Mouse (Mus musculus) gastrocnemius, postnatal 36 days (tissue): ENCODE results near the gene Tlcd1. TPM values are rescaled to one million over a fixed set of nuclear protein-coding genes. Genes with fewer than 3 reads are reported as not detected.

Experiments used
- DNase-seq, 2 experiments: peaks; one replicate each; pipeline ENCODE4 v3.0.0; 2022
- intact Hi-C: fragments of 180-260 bp; cut with DNase I; formaldehyde crosslinking; loops from one replicate; pipeline ENCODE4 v1.15.1; 2025
- total RNA-seq, 2 experiments: library from RNA; stranded (reverse); gene quantifications; 2 replicates each; pipeline ENCODE4 v1.2.3; 2021

Gene Tlcd1
- total RNA-seq, 2 experiments from 2014 or later, result 0.99 to 1.4 TPM

DNA sequence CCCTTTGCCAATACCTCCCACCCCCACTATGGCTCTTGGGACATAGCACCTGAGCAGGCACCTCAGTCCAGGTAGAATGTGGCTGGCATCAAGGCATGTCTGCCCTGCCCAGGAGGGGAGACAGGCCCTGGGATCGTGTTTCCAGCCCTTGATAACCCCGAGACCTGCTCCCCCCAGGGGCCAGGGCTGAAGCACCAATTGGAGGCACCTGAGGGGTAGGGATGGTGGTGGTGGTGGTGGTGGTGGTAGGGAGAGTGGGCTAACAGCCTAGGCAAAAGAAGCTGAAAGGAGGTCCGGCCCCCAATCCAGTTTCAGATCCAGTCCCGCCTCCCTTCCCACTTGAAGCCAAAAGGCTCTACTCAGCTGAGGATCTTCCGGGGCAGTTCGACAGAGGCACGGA, 17.0 kb upstream of the Tlcd1 start:
- no peak for DNase-seq
- intact Hi-C loops, result loop anchor here (1.0 to 5.0 kb wide), 2 partner anchors 19 to 62 kb away; no protein-coding TSS in a partner anchor

DNA sequence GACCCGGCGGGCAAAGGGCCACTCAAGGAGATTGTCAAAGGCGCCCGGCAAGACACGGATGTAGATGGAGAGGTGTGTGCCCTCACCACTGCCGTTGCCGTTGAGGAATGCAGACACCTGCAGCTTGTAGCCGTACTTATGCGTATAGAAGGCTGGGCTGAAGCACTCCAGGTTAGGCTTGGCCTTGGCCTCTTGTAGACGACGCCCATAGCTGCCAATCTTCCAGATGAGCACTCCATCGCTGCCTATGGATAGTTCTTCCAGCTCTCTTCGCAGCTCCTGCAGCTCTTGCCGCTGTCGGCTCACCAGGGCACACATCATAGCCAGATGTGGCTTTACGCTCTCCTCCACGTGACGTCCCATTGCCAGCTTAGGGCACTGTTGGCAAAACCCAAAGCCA, 16.3 kb upstream of the Tlcd1 start:
- intact Hi-C loops, result no loop called here

DNA sequence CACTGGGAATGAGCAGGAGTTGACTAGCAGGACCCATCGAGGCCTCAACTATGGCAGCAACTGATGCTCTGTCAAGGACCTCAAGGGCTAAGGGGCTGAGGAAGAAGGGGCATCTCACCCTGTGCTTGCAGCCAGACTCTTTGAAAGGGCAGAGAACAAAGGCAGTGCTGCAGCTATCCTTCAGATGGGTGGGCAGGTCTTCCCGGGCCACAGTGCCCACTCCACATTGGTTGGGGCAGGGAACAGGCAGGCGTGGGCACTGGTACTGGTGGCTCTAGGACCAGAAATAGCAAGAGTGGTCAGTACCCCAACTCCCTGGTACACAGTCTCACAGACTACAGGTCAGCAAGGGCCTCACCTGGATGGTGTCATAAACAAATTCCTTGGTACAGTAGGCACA, 15.8 kb upstream of the Tlcd1 start:
- no peak for DNase-seq
- intact Hi-C loops, result no loop called here

More for the DNA sequence above, 16.3 kb upstream of the Tlcd1 start:
- no peak for DNase-seq

DNA sequence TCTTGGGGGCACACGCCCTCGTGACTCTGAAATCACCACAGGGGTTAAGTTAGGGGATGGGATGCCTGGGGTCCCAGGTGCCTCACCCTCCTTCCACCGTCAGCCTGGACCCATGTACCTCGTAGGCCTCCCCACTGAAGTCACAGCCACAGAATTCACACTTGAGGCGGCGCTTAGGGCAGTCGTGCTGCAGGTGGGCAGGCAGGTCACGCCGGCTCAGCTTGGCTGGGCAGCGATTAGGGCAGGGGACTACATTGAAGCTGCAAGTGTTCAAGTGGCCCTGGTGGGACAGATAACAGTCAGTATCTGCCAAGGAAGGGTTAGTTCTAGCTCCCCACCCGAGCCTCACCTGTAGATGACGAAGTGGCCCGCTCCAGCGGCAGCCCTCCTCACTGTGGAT, 15.3 kb upstream of the Tlcd1 start:
- intact Hi-C loops, result no loop called here
- DNase-seq, result no peak

DNA sequence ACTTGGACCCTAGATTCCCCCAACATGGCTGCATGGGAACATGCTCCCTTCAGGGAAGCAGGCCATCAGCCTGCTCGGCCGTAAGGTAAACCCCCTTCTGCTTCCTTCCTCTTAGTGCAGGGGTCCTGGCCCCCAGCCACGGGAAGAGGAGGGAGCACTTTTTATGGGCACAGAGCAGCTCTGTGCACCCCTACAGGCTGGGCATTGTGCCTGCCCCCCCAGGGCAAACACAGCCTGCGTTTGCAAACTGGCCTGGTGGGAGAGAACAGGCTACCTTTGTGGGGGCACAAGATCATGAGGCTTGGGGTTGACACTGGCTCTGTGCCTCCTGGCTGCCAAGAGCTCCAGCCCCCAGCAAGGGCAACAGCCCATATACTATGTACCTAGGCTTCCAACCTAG, 14.5 kb upstream of the Tlcd1 start:
- intact Hi-C loops, result no loop called here
- no peak for DNase-seq

DNA sequence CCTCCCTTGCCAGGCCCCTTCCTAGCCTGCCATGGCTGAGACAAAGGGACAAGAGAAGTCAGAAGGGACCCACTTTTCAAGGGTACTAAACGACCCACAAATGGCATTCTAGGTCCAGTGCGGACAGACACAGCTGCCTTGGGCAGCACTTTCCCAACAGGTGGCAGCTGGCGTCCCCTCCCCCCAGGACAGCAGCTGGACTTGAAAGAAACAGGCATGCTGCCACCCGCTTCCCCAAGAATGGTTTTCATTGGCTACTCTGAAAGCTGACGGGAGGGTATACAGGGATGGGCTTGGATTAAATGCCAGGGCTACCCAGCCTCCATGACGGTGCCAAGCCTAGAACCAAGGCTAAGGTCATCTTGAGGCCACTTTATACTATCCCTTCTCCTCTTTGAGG, 14.0 kb upstream of the Tlcd1 start:
- DNase-seq, result peak in 1 of 2 experiments; percentile 54
- intact Hi-C loops, result no loop called here

DNA sequence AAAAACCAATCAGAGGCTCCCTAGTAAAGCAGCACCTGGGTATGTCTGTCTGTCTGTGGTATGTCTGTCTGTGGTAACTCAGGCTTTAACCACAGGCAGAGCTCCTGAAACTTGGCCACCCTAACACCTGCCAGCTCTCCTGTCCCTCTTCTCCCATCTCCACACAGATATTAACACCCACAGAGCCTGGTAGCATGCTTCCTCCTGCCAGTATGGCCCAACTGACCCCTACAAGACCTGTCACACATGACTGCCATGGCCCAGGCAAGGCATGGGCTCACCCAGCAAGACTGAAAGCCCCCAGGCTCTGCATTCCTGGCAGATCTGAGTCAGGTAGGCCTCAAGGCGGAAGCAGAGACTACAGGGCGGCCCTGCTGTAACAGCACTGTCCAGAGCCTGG, 13.5 kb upstream of the Tlcd1 start:
- DNase-seq, result no peak
- intact Hi-C loops, result no loop called here

DNA sequence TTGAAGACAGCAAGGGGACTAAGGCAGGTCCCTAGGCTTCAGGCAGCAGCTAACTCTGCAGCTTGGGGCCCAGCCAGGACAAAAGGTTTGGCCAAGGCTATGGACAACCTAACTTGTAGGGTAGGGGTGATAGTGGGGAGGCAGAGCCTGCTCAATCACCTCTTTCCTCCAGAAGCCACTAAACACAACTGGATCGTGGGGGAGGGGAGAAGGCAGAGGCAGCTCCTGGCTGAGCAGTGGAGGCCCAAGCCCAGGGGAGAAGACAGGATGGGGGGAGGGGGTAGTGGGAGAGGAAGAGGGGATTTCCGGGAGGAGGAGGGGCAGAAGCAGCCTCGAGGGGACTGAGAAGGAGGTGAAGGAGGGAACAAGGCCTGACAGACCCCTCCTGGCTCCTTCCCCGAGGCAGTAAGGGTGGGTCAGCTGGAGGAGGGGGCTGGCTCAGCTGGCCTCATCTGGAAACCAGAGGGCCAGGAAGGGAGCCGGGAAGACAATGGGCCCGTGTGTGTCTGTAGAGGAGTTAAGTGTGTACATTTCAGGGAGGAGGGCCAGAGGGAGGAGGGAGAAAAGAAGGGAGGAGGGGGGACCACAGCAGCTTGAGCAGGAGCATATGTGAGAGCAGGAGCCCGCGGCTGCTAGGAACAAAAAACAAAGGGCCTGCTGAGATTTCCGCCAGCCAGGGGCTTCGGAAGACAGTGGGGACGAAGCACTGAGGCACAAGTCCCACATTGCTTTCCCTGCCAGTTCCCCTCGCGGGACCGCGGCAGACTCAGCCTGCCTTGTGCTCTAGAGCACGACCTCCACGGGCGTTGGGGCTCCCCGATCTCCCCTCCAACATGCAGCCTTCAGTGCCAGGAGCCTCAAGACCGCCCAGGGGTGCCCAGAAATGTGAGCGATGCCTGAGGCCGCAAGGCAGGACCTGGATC, 12.6 kb upstream of the Tlcd1 start:
- peak in 1 of 2 experiments; percentile 44 for DNase-seq
- intact Hi-C loops, result no loop called here

DNA sequence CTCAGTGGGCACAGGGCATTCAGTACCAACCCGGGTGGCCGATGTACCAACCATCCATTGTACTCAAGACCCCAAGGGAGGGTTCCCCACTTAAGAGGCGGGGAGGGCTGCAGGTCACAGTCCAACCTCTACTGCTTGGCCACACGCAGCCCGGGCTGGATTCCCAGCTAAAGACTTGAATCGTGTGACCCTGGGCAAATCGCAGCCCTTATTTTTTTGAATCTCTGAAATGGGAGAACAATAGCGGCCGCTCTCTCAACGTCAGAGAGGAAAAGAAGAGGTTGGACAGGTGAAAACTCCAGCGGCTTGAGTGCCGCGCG, 11.9 kb upstream of the Tlcd1 start:
- no peak for DNase-seq
- intact Hi-C loops, result no loop called here

DNA sequence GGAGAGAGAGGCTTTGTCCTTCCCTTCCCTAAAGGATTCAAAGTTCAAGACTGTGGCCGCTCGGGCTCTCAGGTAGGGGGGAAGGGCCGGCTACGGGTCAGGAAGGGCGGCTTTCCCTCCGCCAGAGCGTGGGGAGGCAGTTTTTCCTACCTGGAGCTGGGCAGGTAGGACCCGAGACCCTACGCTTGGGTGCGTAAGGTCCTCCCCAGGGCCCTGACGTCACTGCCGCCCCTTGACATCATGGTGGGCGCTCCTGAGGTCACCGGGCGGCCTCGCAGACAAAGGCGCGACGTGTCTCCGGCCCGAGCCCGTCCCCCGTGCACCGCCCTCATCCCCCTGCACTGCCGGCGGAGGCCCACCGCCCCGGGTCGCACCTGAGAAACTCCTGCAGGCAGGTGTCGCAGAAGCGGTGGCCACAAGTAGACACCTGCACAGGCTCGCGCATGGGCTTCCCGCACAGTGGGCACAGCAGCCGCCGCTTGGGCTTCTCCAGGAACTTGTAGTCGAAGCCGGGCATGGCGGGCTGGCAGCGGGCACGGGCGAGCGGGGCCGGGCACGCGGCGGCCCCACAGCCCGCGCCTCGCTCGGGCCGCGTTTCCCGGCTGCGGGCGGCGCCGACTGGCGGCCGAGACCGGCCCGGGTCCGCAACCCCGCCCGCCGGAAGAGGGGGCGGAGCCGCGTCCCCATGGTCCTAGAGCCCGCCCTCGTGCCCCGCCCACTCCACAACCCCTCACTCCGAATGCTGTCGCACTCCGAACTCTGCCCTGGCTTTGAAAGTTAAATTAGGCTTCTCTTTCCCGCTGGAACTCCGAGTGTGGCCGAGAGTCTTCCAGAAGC, 11.4 kb upstream of the Tlcd1 start, which contains the start of gene Traf4:
Gene Traf4 (minus strand): TSS at position 666 of the 837 bp plus-strand sequence.
- intact Hi-C loops, result no loop called here
- DNase-seq, result peak; percentile 71

DNA sequence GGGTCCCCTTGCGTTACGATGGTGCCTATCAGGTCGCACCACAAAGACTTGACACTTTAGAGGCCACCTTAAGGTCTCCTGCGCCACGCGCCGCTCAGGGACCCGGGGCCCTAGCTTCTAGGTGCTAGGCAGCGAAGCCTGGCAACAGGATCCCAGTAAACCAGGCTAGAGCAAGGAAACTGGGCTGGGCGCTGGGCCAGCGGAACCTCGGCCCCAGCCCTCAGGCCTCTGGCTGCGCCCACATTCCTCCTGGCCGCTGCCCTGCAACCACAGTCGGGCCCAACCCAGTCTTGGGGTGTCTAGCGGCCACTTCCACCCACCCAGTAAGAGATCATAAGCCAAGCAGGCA, 10.8 kb upstream of the Tlcd1 start:
- intact Hi-C loops, result no loop called here
- peak in 1 of 2 experiments; percentile 23 for DNase-seq

DNA sequence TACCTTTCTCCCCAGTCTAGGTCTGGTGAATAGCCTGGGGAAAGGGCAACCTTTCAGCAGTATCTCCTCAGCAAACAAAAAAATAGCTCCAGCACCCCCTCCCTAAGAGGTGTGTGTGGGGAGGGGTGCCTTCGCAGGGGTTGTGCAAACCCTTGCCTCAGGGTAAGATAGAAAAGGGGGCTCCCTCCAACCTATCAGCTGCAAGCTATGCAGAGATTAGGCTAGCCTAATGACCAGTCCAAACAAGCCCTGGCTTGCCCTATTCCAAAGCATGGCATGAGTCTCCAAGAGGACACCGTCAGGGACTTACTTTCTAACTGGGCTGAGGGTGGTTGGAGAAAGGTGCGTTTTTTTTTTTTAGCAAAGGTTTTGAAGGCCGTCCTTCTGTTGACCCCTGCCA, 10.3 kb upstream of the Tlcd1 start:
- DNase-seq, result no peak
- intact Hi-C loops, result no loop called here

DNA sequence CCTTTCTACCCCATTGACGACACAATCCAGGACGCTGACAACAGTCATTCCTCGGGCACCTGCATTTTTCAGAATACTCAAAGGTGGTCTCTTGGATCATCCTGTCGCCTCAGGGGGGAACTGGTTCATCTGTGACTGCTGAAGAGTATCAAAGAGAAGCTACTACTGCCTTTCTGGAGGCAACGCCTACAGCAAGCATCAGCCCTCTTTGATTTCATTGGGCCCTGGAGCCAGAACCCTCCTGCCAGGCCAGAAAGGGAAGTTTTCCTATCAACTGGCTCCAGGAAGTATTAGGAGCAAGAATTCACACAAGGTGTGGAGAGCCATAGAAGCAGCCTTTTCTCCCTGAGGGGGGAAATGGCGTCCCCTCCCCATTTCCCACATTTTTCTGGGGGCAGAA, 9.9 kb upstream of the Tlcd1 start:
- DNase-seq, result no peak
- intact Hi-C loops, result no loop called here

DNA sequence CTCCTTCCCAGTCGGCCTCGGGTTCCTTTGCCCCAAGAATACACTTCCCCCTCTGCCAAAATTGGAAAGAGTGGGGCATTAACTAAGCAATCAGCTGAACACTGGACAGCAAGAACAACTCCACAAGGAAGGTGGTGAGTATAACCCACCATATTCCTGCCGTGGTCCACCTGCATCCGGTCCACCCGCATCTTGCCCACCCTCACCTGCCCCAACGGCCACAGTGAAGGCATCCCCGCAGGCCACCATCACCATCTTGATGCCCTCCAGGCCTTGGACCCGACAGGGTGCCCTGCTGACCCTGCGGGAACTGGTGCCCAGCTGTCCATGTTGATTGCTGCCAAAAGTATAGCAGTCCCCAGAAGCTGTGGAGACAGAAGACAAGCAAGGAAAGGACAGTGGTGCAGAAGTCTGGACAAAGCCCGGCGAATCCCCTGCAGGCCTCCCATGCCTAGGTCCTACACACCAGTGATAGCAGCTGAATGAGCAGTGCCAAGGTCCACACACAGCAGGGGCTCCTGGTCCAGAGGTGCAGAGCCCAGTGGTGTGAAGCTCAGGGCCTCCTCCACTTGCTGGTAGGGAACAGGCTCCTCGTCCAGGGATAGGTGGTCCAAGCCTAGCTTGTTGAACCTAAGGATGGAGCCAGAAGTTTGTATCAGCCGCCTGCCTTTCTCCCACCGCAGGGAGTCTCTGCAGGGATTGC, 9.1 kb upstream of the Tlcd1 start:
- DNase-seq, result no peak
- intact Hi-C loops, result no loop called here

DNA sequence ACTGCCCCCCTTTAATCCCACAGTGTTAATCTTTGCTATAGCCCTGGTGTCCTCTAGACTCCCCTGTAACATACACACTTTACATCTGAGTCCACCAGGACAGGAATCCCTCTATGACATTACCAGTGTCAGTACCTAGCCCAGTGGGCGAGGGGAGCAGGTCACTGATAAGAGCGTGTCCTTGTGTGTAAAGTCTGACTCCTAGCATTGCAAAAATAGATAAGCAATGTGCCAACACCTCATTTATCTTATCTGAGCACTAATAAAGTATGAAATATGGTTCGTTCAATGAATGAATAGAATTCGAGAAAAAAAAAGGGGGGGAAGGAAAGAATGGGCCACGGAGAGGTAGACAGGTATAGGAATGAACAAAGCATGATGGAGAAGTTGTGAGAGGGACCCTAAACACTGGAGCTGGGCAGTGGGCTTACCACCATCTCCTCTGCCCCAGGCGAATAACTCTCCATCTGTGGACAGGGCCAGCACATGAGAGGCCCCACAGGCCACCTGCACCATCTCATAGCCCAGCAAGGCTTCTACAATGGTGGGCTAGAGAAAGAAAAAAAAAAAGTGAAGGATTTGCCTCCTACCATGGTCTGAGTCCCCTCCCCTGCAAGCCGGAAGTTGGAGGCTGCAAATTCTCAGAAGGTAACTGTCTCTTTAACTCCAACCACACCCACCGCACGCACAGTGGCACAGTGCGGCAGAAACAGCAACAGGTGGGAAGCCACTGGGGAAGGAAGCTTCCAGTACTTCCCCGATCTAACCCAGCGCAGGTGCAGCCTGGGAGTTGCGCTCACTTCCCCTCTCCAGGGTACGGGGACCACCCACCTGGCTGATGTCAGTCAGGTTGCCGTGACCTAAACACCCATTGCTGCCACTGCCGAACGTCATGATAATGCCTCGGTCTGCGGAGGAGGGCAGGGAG, 7.7 kb upstream of the Tlcd1 start:
- no peak for DNase-seq
- intact Hi-C loops, result no loop called here

DNA sequence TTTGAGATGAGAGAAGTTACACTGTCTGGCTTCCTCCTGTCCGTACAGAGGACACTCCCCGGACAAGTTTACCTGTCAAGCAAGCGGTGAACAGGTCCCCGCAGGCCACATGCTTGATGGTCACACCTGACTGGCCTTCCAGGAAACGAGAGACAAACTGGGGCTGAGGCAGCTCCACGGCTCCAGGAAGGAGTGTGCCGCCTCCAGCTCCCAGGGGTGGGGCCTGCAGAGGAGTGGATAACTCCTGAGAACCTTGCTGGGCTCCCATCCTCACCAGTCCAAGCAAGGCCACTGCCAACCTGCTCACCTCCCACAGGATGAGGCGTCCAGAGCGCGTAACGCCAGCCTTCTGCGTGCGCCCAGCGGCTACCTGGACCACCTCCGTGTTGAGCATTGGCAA, 6.2 kb upstream of the Tlcd1 start:
- no peak for DNase-seq
- intact Hi-C loops, result no loop called here

DNA sequence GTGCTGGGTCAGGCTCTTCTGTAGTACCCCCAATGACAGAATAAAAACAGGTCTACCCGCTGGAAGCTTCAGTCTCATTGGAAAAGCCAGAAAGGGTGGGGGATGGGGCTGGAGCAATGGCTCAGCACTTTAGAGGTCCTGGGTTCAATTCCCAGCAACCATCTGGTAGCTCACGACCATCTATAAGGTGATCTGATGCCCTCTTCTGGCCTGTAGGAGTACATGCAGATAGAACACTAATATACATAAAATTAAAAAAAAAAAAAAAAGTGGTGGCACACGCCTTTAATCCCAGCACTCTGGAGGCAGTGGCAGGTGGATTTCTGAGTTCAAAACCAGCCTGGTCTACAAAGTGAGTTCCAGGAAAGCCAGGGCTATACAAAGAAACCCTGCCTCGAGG, 5.2 kb upstream of the Tlcd1 start:
- DNase-seq, result no peak
- intact Hi-C loops, result no loop called here

DNA sequence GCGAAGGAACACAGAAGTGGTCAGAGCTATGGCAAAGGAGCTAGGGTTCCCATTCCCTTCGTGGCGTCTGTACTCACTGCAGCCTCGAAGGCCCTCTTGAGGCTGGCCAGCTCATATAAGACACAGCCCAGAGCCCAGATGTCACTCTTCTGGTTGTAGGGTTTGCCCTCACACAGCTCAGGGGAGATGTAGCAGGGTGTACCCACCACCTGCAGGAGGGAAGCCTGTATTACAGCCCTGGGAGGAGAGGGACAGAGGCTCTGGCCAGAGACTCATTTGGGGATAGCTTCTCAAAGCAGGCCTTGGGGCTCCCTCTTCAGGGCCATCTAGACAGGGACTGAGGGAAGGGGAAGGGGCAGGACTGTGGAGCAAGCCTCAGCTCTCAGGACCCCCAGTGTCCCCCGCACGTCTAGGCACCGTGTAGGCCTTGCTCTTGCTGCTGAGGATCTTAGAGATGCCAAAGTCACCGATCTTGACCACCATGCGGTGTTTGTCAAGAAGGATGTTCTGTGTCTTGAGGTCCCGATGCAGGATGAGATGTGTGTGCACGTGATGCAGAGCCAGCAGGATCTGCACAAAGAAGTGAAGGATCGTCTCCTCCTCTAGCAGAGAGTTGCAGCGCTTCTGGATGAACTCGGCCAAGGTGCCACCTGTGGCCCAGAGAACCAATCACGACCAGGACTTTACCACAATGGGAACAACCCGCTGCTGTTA, 4.3 kb upstream of the Tlcd1 start:
- DNase-seq, result no peak
- intact Hi-C loops, result no loop called here

DNA sequence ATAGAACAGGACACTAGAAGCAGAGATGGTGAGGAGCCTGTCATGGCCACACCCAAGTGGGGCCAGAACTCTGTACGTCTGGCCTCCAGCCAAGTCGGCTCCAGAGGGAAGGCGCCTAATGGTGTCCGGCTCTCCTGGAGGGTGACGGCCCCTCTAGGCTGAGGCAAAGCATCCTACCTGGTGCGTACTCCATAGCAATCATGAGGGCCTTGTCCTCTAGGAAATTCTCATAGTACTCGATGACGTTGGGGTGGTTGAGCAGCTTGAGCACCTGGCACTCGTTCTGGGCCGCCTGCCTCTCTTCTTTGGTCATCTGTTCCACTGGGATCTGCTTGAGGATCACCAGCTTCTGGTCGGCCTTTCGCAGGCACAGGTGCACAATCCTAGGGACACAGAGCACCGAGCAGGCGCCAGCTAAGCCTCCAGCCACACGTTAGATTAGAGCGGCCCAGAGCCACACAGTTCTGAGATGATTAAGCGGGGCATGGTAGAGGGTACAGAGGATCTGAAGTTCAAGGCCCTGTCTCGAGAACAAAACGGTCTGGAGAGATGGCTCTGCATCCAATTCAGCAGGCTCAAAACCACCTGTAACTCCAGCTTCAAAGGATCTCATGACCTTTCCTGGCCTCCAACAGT, 3.6 kb upstream of the Tlcd1 start:
- intact Hi-C loops, result no loop called here
- DNase-seq, result no peak
